Mouse (Mus musculus): ENCODE results near the gene Map4. TPM values are rescaled to one million over a fixed set of nuclear protein-coding genes. Genes with fewer than 3 reads are reported as not detected.

Map4 gene
- polyA plus RNA-seq, 2 experiments, result 7.7 to 13.5 TPM

GRCm38 (mm10) chr9:109898027-109898426 is 33.2 kb upstream of the Map4 start:
- H3K4me1 ChIP-seq (replicated peaks; ENCODE audit: control insufficient read depth in 2 of 2, insufficient read depth in 2 of 2, low read length in 1 of 2), result peaks cover 0 to 12% of the 10 kb centered on the region in 2 experiments; a peak in 2 of 4 replicates
- H3K9me3 ChIP-seq (ENCODE audit: control insufficient read depth, low read length), result no peaks in the 10 kb centered on the region
- H3K4me2 ChIP-seq (ENCODE audit: low read depth), result no peak overlapping the region
- 26% methylated on average over 2 of the region's 2 CpGs for WGBS (ENCODE audit: insufficient replicate concordance)
- DNase-seq (ENCODE audit: low read depth in 3 of 3, low spot score in 3 of 3), result no peak
- H3K27me3 ChIP-seq (ENCODE audit: control insufficient read depth, insufficient read depth, low read length), result no peaks in the 10 kb centered on the region
- H3K27ac ChIP-seq, result no peak overlapping the region
- ATAC-seq (ENCODE audit: insufficient read depth), result no peak
- TF ChIP-seq EP300 (IDR thresholded peaks at IDR 0.05; ENCODE audit: low read depth), result no peak
- no peak for TF ChIP-seq CTCF (IDR thresholded peaks at IDR 0.05; ENCODE audit: low read depth)
- H3K9ac ChIP-seq (replicated peaks), result no peak overlapping the region
- peaks cover 14% of the 10 kb centered on the region for H3K36me3 ChIP-seq (replicated peaks; ENCODE audit: control insufficient read depth, insufficient read depth, low read depth)
- H3K4me3 ChIP-seq (ENCODE audit: insufficient read depth in 1 of 2, low read depth in 2 of 2, low read length in 2 of 2), result no peak overlapping the region

- peaks cover 0 to 12% of the 10 kb centered on the region in 2 experiments; a peak in 2 of 4 replicates for H3K4me1 ChIP-seq (replicated peaks; ENCODE audit: control insufficient read depth in 2 of 2, insufficient read depth in 2 of 2, low read length in 1 of 2)
- DNase-seq (ENCODE audit: low read depth in 3 of 3, low spot score in 3 of 3) (no peak), ATAC-seq (ENCODE audit: insufficient read depth) (no peak)
- no peak overlapping the region for H3K9ac ChIP-seq (replicated peaks)
- H3K4me2 ChIP-seq (ENCODE audit: low read depth), result no peak overlapping the region
- H3K36me3 ChIP-seq (replicated peaks; ENCODE audit: control insufficient read depth, insufficient read depth, low read depth), result 0 out of 2 replicates have a peak, but pooled peaks cover 2% of the 10 kb centered on the region
- TF ChIP-seq EP300 (IDR thresholded peaks at IDR 0.05; ENCODE audit: low read depth), result no peak
- TF ChIP-seq CTCF (IDR thresholded peaks at IDR 0.05; ENCODE audit: low read depth), result no peak
- H3K4me3 ChIP-seq (ENCODE audit: insufficient read depth in 1 of 2, low read depth in 2 of 2, low read length in 2 of 2), result no peak overlapping the region
- no peaks in the 10 kb centered on the region for H3K27me3 ChIP-seq (ENCODE audit: control insufficient read depth, insufficient read depth, low read length)
- no peak overlapping the region for H3K27ac ChIP-seq
- 43% methylated on average over 14 of the region's 15 CpGs for WGBS (ENCODE audit: insufficient replicate concordance)
- H3K9me3 ChIP-seq (ENCODE audit: control insufficient read depth, low read length), result no peaks in the 10 kb centered on the region
Measured at GRCm38 (mm10) chr9:109899361-109899760, 31.9 kb upstream of the Map4 start.

GRCm38 (mm10) chr9:109899774-109900173 is 31.5 kb upstream of the Map4 start:
- H3K36me3 ChIP-seq (replicated peaks; ENCODE audit: control insufficient read depth, insufficient read depth, low read depth), result no peaks in the 10 kb centered on the region
- no peaks in the 10 kb centered on the region for H3K27me3 ChIP-seq (ENCODE audit: control insufficient read depth, insufficient read depth, low read length)
- no peak overlapping the region for H3K27ac ChIP-seq
- peaks cover 0 to 12% of the 10 kb centered on the region in 2 experiments; a peak in 2 of 4 replicates for H3K4me1 ChIP-seq (replicated peaks; ENCODE audit: control insufficient read depth in 2 of 2, insufficient read depth in 2 of 2, low read length in 1 of 2)
- 40% methylated on average over 8 of the region's 8 CpGs for WGBS (ENCODE audit: insufficient replicate concordance)
- no peak for DNase-seq (ENCODE audit: low read depth in 3 of 3, low spot score in 3 of 3)
- H3K4me2 ChIP-seq (ENCODE audit: low read depth), result no peak overlapping the region
- H3K9me3 ChIP-seq (ENCODE audit: control insufficient read depth, low read length), result no peaks in the 10 kb centered on the region
- TF ChIP-seq CTCF (IDR thresholded peaks at IDR 0.05; ENCODE audit: low read depth) (no peak), EP300 (IDR thresholded peaks at IDR 0.05; ENCODE audit: low read depth) (no peak)
- H3K4me3 ChIP-seq (ENCODE audit: insufficient read depth in 1 of 2, low read depth in 2 of 2, low read length in 2 of 2), result no peak overlapping the region
- no peak overlapping the region for H3K9ac ChIP-seq (replicated peaks)
- ATAC-seq (ENCODE audit: insufficient read depth), result no peak

GRCm38 (mm10) chr9:109900604-109901003 is 30.7 kb upstream of the Map4 start:
- Histone ChIP-seq H3K27me3 (ENCODE audit: control insufficient read depth, insufficient read depth, low read length) (no peaks in the 10 kb centered on the region), H3K27ac (no peak overlapping the region), H3K4me2 (ENCODE audit: low read depth) (no peak overlapping the region), H3K36me3 (replicated peaks; ENCODE audit: control insufficient read depth, insufficient read depth, low read depth) (no peaks in the 10 kb centered on the region), H3K9ac (replicated peaks) (no peak overlapping the region), H3K4me1 (replicated peaks; ENCODE audit: control insufficient read depth in 2 of 2, insufficient read depth in 2 of 2, low read length in 1 of 2) (peaks cover 0 to 12% of the 10 kb centered on the region in 2 experiments; a peak in 2 of 4 replicates), H3K9me3 (ENCODE audit: control insufficient read depth, low read length) (no peaks in the 10 kb centered on the region), H3K4me3 (ENCODE audit: insufficient read depth in 1 of 2, low read depth in 2 of 2, low read length in 2 of 2) (no peak overlapping the region)
- no peak for DNase-seq (ENCODE audit: low read depth in 3 of 3, low spot score in 3 of 3)
- no peak for TF ChIP-seq CTCF (IDR thresholded peaks at IDR 0.05; ENCODE audit: low read depth)
- ATAC-seq (ENCODE audit: insufficient read depth), result no peak
- WGBS (ENCODE audit: insufficient replicate concordance), result 66% methylated on average over 3 of the region's 3 CpGs

- Histone ChIP-seq H3K27me3 (ENCODE audit: control insufficient read depth, insufficient read depth, low read length) (no peaks in the 10 kb centered on the region), H3K4me1 (replicated peaks; ENCODE audit: control insufficient read depth in 2 of 2, insufficient read depth in 2 of 2, low read length in 1 of 2) (peaks cover 0 to 7% of the 10 kb centered on the region in 2 experiments; a peak in 1 of 4 replicates), H3K4me3 (ENCODE audit: insufficient read depth in 1 of 2, low read depth in 2 of 2, low read length in 2 of 2) (no peak overlapping the region), H3K36me3 (replicated peaks; ENCODE audit: control insufficient read depth, insufficient read depth, low read depth) (no peaks in the 10 kb centered on the region), H3K27ac (no peak overlapping the region), H3K4me2 (ENCODE audit: low read depth) (no peak overlapping the region), H3K9me3 (ENCODE audit: control insufficient read depth, low read length) (no peaks in the 10 kb centered on the region), H3K9ac (replicated peaks) (no peak overlapping the region)
- 56% methylated on average over 4 of the region's 4 CpGs for WGBS (ENCODE audit: insufficient replicate concordance)
- TF ChIP-seq CTCF (IDR thresholded peaks at IDR 0.05; ENCODE audit: low read depth) (no peak), EP300 (IDR thresholded peaks at IDR 0.05; ENCODE audit: low read depth) (no peak)
- DNase-seq (ENCODE audit: low read depth in 3 of 3, low spot score in 3 of 3), result no peak
- ATAC-seq (ENCODE audit: insufficient read depth), result no peak
Measured at GRCm38 (mm10) chr9:109902246-109902645, 29.0 kb upstream of the Map4 start.

Measured in liver, embryonic 14.5 days (tissue).